Mouse (Mus musculus): Measurements from ENCODE around the gene Susd1. TPM values are rescaled to one million over a fixed set of nuclear protein-coding genes. Genes with fewer than 3 reads are reported as not detected.

Gene Susd1
- total and polyA plus RNA-seq, 2 experiments from 2014 or later = 1.6 to 7.9 TPM

DNA sequence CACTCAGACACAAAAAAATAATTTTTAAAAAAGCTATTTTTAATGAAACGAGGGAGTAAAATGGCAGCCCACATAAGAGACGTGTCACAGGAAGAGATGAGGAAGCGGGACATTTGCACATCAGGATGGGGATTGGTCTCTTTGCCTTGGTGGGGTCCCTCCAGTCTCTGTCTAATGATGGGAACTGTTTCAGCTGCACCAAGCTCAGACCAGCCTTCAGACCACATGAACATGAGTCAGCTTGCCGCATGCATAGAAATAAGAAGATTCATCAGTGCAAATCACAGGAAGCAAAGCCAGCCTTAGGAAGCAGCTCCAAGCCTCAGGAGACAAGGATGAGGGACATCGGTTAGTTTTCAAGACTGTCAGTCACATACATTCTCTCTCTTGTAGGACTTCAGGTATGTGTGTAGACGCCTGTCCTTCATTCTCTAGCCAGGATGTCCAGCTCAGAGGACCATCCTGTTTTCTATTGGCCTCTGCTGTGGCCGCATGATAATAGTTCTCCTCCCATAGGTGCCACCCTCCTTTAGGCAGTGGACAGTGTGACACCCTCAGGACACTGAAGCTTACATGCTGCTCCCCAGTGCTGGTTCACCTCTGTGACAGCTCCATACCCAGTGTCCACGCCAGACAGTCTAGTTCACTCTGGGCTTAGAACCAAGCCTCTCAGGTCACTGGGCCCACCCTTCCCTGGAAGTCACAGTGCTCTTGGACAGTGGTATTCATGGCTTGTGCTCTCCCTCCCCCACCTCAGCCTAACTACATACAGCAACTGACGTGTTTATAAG, 137.2 kb downstream of the Susd1 start:
- Histone ChIP-seq H3K27ac (ENCODE audit: low read depth, low read length) (no peak overlapping the region), H3K9ac (no peak overlapping the region), H3K9me3 (ENCODE audit: low read length) (no peaks in the 10 kb centered on the region), H3K27me3 (ENCODE audit: insufficient read depth, low read length) (no peaks in the 10 kb centered on the region), H3K4me2 (ENCODE audit: low read depth) (no peak overlapping the region), H3K36me3 (ENCODE audit: insufficient read depth) (no peaks in the 10 kb centered on the region), H3K4me1 (ENCODE audit: insufficient read depth) (no peaks in the 10 kb centered on the region), H3K4me3 (ENCODE audit: low read depth, low read length) (no peak overlapping the region)
- TF ChIP-seq CTCF (IDR thresholded peaks at IDR 0.05; ENCODE audit: low read depth) = no peak
- WGBS = 89% methylated on average over 9 of the region's 9 CpGs
- ATAC-seq (no peak), DNase-seq (no peak)

GRCm38 (mm10) chr4:59298719-59299496, 139.5 kb downstream of the Susd1 start:
- Histone ChIP-seq H3K4me1 (ENCODE audit: insufficient read depth) (no peaks in the 10 kb centered on the region), H3K9ac (no peak overlapping the region), H3K9me3 (ENCODE audit: low read length) (no peaks in the 10 kb centered on the region), H3K27me3 (ENCODE audit: insufficient read depth, low read length) (no peaks in the 10 kb centered on the region), H3K4me2 (ENCODE audit: low read depth) (no peak overlapping the region), H3K36me3 (ENCODE audit: insufficient read depth) (no peaks in the 10 kb centered on the region), H3K4me3 (ENCODE audit: low read depth, low read length) (no peak overlapping the region), H3K27ac (ENCODE audit: low read depth, low read length) (no peak overlapping the region)
- no peak for ATAC-seq
- DNase-seq = no peak
- no peak for TF ChIP-seq CTCF (IDR thresholded peaks at IDR 0.05; ENCODE audit: low read depth)
- WGBS = 73% methylated on average over 7 of the region's 7 CpGs

DNA sequence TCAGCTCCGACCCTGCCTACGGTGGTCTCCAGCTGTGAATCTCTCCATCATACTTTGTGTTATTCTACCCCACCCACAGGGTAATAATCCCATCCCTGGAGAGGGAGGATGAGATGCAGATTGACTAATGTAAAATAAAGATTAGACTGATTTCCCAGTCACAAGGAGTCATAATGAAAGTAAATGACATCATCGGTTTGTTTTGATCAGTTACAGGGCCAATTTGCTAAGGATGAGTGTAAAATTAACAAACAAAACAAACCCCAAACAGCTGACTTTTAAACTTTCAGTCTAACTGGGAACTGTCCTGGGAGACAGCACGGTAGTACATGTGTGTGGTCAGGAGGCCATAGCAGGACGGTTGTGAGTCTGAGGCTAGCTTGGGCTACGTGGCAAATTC, 143.3 kb downstream of the Susd1 start:
- no peak overlapping the region for H3K4me3 ChIP-seq (ENCODE audit: low read depth, low read length)
- no peaks in the 10 kb centered on the region for H3K36me3 ChIP-seq (ENCODE audit: insufficient read depth)
- no peaks in the 10 kb centered on the region for H3K4me1 ChIP-seq (ENCODE audit: insufficient read depth)
- TF ChIP-seq CTCF (IDR thresholded peaks at IDR 0.05; ENCODE audit: low read depth) = no peak
- ATAC-seq (no peak), DNase-seq (no peak)
- H3K4me2 ChIP-seq (ENCODE audit: low read depth) = no peak overlapping the region
- WGBS = 88% methylated on average over 6 of the region's 6 CpGs
- no peaks in the 10 kb centered on the region for H3K27me3 ChIP-seq (ENCODE audit: insufficient read depth, low read length)
- H3K9ac ChIP-seq = no peak overlapping the region
- H3K9me3 ChIP-seq (ENCODE audit: low read length) = no peaks in the 10 kb centered on the region
- no peak overlapping the region for H3K27ac ChIP-seq (ENCODE audit: low read depth, low read length)

DNA sequence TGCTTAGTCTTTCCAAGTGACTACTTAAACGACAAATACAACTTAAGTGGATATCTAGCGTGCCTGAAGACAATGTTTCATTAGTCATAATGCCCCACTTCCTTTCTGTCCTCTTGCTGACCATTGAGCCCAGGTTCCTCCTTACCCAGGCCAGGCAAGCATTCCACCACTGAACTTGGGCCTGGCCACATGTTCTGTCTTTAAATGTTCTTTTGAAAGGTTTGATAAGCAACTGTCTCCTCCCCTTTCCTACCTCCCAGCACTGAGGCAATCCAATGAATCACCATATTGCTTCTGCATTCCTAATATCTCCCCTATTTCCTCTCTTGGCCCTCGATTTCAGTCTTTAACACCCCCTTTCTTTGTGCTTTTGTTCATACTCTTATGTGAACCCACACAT, 143.8 kb downstream of the Susd1 start:
- Histone ChIP-seq H3K27ac (ENCODE audit: low read depth, low read length) (no peak overlapping the region), H3K4me2 (ENCODE audit: low read depth) (no peak overlapping the region), H3K27me3 (ENCODE audit: insufficient read depth, low read length) (no peaks in the 10 kb centered on the region), H3K4me1 (ENCODE audit: insufficient read depth) (no peaks in the 10 kb centered on the region), H3K9me3 (ENCODE audit: low read length) (no peaks in the 10 kb centered on the region), H3K36me3 (ENCODE audit: insufficient read depth) (no peaks in the 10 kb centered on the region), H3K9ac (no peak overlapping the region), H3K4me3 (ENCODE audit: low read depth, low read length) (no peak overlapping the region)
- no peak for TF ChIP-seq CTCF (IDR thresholded peaks at IDR 0.05; ENCODE audit: low read depth)
- no peak for ATAC-seq
- 73% methylated on average over 3 of the region's 3 CpGs for WGBS
- no peak for DNase-seq

GRCm38 (mm10) chr4:59291914-59292718, 146.3 kb downstream of the Susd1 start:
- DNase-seq = no peak
- H3K36me3 ChIP-seq (ENCODE audit: insufficient read depth) = no peaks in the 10 kb centered on the region
- no peak overlapping the region for H3K27ac ChIP-seq (ENCODE audit: low read depth, low read length)
- no peak overlapping the region for H3K4me3 ChIP-seq (ENCODE audit: low read depth, low read length)
- no peaks in the 10 kb centered on the region for H3K4me1 ChIP-seq (ENCODE audit: insufficient read depth)
- H3K4me2 ChIP-seq (ENCODE audit: low read depth) = no peak overlapping the region
- no peaks in the 10 kb centered on the region for H3K27me3 ChIP-seq (ENCODE audit: insufficient read depth, low read length)
- no peaks in the 10 kb centered on the region for H3K9me3 ChIP-seq (ENCODE audit: low read length)
- no peak for TF ChIP-seq CTCF (IDR thresholded peaks at IDR 0.05; ENCODE audit: low read depth)
- no peak overlapping the region for H3K9ac ChIP-seq
- no peak for ATAC-seq
- 74% methylated on average over 13 of the region's 13 CpGs for WGBS

DNA sequence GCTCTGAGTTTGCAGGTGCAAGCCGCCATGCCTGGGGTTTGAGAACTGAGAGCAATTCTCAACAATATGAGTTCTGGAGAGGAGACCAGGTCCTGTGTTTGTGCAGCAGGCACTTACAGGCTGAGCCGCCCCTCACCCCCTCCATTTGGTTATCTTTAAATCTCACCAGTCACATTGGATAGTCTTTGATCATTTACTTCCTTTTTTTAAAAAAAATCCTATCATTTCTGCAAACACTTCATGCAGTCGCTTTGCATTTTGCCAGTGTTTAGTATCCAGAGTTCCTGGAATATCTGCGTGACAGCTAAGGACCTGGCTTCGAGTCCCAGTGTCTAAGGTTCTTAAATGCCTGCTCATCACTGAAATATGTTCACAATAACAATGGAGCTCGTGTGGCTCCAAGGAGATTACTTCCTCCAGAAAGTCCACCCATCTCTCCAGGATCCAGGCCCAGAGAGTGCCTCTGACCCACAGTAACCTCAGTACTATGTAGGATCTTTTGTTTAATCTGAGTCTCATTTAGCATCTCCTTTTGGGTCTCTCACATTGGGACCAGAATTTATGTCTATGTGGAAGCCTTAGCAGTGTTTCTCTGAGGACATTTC, 147.4 kb downstream of the Susd1 start:
- no peak for TF ChIP-seq CTCF (IDR thresholded peaks at IDR 0.05; ENCODE audit: low read depth)

More for the DNA sequence above, 147.4 kb downstream of the Susd1 start:
- Histone ChIP-seq H3K27me3 (ENCODE audit: insufficient read depth, low read length) (no peaks in the 10 kb centered on the region), H3K9ac (no peak overlapping the region), H3K4me2 (ENCODE audit: low read depth) (no peak overlapping the region), H3K4me1 (ENCODE audit: insufficient read depth) (no peaks in the 10 kb centered on the region), H3K9me3 (ENCODE audit: low read length) (no peaks in the 10 kb centered on the region), H3K27ac (ENCODE audit: low read depth, low read length) (no peak overlapping the region), H3K4me3 (ENCODE audit: low read depth, low read length) (no peak overlapping the region), H3K36me3 (ENCODE audit: insufficient read depth) (no peaks in the 10 kb centered on the region)
- 79% methylated on average over 6 of the region's 6 CpGs for WGBS
- ATAC-seq (no peak), DNase-seq (no peak)

All from forebrain, postnatal 0 days (tissue).